ENCODE assay signal across 29 mouse cellular contexts in genomic region chr17:84478276-84478675, GRCm38 (mm10). TPM values are rescaled to one million over a fixed set of nuclear protein-coding genes. Genes with fewer than 3 reads are reported as not detected.
DNase-seq lines count a peak whose midpoint lies in the region; ATAC-seq and TF ChIP-seq lines count a peak whose summit lies in the region.
"Had no signal": no experiment of that assay in that cellular context is flagged by ENCODE, and none has a peak within 500 bp of the region (broad histone marks: within the 10 kb centered on the region; RNA-seq: fewer than 3 reads in every experiment).

No protein-coding gene starts in this region.

- no peak overlapping the region for H3K27ac ChIP-seq in hindbrain, postnatal 0 days
- H3K27ac ChIP-seq in hindbrain, embryonic 11.5 days (ENCODE audit: low read depth, low read length), result no peak overlapping the region
- H3K27ac ChIP-seq: embryonic facial prominence, embryonic 12.5 days; heart, embryonic 10.5 days; heart, embryonic 15.5 days; hindbrain, embryonic 13.5 days; limb, embryonic 13.5 days; macrophage; neural tube, embryonic 12.5 days had no signal

- WGBS in hindbrain, postnatal 0 days, result 57% methylated on average over 4 of the region's 4 CpGs
- WGBS in hindbrain, embryonic 11.5 days, result 74% methylated on average over 4 of the region's 4 CpGs

- TF ChIP-seq CTCF in hindbrain, postnatal 0 days (IDR thresholded peaks at IDR 0.05; ENCODE audit: low read depth), result no peak

- no peaks in the 10 kb centered on the region for H3K4me1 ChIP-seq in hindbrain, postnatal 0 days (ENCODE audit: insufficient read depth, low read length)
- no peaks in the 10 kb centered on the region for H3K4me1 ChIP-seq in hindbrain, embryonic 11.5 days (replicated peaks; ENCODE audit: control insufficient read depth, insufficient read depth, low read length)
- H3K4me1 ChIP-seq: embryonic facial prominence, embryonic 12.5 days; heart, embryonic 10.5 days; hindbrain, embryonic 13.5 days; limb, embryonic 13.5 days; neural tube, embryonic 12.5 days had no signal

- H3K4me2 ChIP-seq in hindbrain, postnatal 0 days (ENCODE audit: low read depth, low read length), result no peak overlapping the region
- no peak overlapping the region for H3K4me2 ChIP-seq in hindbrain, embryonic 11.5 days (replicated peaks; ENCODE audit: low read depth, low read length)
- H3K4me2 ChIP-seq: embryonic facial prominence, embryonic 12.5 days; heart, embryonic 15.5 days; hindbrain, embryonic 13.5 days; limb, embryonic 13.5 days; liver, embryonic 11.5 days; neural tube, embryonic 12.5 days had no signal

- H3K9ac ChIP-seq in hindbrain, postnatal 0 days (replicated peaks; ENCODE audit: low read length), result no peak overlapping the region
- no peak overlapping the region for H3K9ac ChIP-seq in hindbrain, embryonic 11.5 days (ENCODE audit: low read depth, low read length)
- H3K9ac ChIP-seq: embryonic facial prominence, embryonic 12.5 days; heart, embryonic 15.5 days; hindbrain, embryonic 13.5 days; limb, embryonic 13.5 days; neural tube, embryonic 12.5 days had no signal

- peak; percentile 23 to 28 for DNase-seq in cerebellum, adult 18-20 months
- no peak for DNase-seq in cerebellum, adult 11 months
- DNase-seq in hindbrain, postnatal 0 days (ENCODE audit: low spot score), result peak; percentile 17
- no peak for DNase-seq in hindbrain, embryonic 11.5 days (ENCODE audit: low spot score)
- peak; percentile 25 for DNase-seq in cerebellum, adult 9-10 months
- peak; percentile 35 to 39 for DNase-seq in cerebellum, postnatal 36 days
- no peak for DNase-seq in left cerebral cortex, postnatal 25 days (ENCODE audit: low spot score in 2 of 2)
- DNase-seq: adrenal gland, adult 8-10 months; embryo, embryonic 11 days; gastrocnemius, postnatal 10 days; heart, postnatal 36 days; kidney, adult 9 months; kidney, postnatal 10 days; right cerebral cortex, adult 18-20 months; spleen, adult 18-20 months; thymus, postnatal 25 days had no signal

- no peaks in the 10 kb centered on the region for H3K36me3 ChIP-seq in hindbrain, postnatal 0 days (ENCODE audit: insufficient read depth, low read length)
- no peaks in the 10 kb centered on the region for H3K36me3 ChIP-seq in hindbrain, embryonic 11.5 days (ENCODE audit: control insufficient read depth, insufficient read depth, low read length)
- H3K36me3 ChIP-seq: embryonic facial prominence, embryonic 12.5 days; G1E; heart, embryonic 10.5 days; heart, embryonic 15.5 days; hindbrain, embryonic 13.5 days; limb, embryonic 13.5 days; neural tube, embryonic 12.5 days had no signal

- no peak overlapping the region for H3K4me3 ChIP-seq in hindbrain, postnatal 0 days (ENCODE audit: low read length)
- H3K4me3 ChIP-seq in hindbrain, embryonic 11.5 days (ENCODE audit: low read depth, low read length), result no peak overlapping the region
- H3K4me3 ChIP-seq: embryonic facial prominence, embryonic 12.5 days; heart, embryonic 10.5 days; heart, embryonic 15.5 days; hindbrain, embryonic 13.5 days; limb, embryonic 13.5 days; myocyte; neural tube, embryonic 12.5 days had no signal

- H3K27me3 ChIP-seq in hindbrain, postnatal 0 days (ENCODE audit: insufficient read depth, low read length), result no peaks in the 10 kb centered on the region
- H3K27me3 ChIP-seq in hindbrain, embryonic 11.5 days (ENCODE audit: control insufficient read depth, insufficient read depth, low read length), result no peaks in the 10 kb centered on the region
- H3K27me3 ChIP-seq: embryonic facial prominence, embryonic 12.5 days; heart, embryonic 15.5 days; hindbrain, embryonic 13.5 days; limb, embryonic 13.5 days; neural tube, embryonic 12.5 days had no signal

- intact Hi-C loops in left cerebral cortex, postnatal 25 days (cut with DNase I), result no loop called here

- ATAC-seq in hindbrain, postnatal 0 days, result no peak
- ATAC-seq in hindbrain, embryonic 11.5 days (ENCODE audit: low FRiP score), result no peak
- ATAC-seq: intestine, postnatal 0 days; midbrain, embryonic 16.5 days had no signal

- H3K9me3 ChIP-seq in hindbrain, postnatal 0 days (ENCODE audit: low read length), result no peaks in the 10 kb centered on the region
- H3K9me3 ChIP-seq in hindbrain, embryonic 11.5 days (ENCODE audit: control insufficient read depth, low read length), result no peaks in the 10 kb centered on the region
- H3K9me3 ChIP-seq: embryonic facial prominence, embryonic 12.5 days; G1E; heart, embryonic 10.5 days; heart, embryonic 15.5 days; hindbrain, embryonic 13.5 days; limb, embryonic 13.5 days; neural tube, embryonic 12.5 days had no signal

RNA-seq across cellular contexts. Expression of gene Thada, which starts 12.3 kb away (rescaled TPM):
- total RNA-seq in hindbrain, postnatal 0 days (2014; rRNA removed), result 11.4 and 15.7 TPM in 2 replicates
- polyA plus RNA-seq in hindbrain, postnatal 0 days (2015; fragmentation: Nextera tagmentation; extraction: Ambion mirVana), result 3.2 and 3.3 TPM in 2 replicates
- polyA plus RNA-seq in hindbrain, embryonic 11.5 days (2014; fragmentation: Nextera tagmentation; extraction: Ambion mirVana), result 7.9 and 13.1 TPM in 2 replicates
- total RNA-seq in left cerebral cortex, postnatal 25 days (2021), result 10 to 100 TPM; 12.7 to 14.5 TPM

RNA-seq across cellular contexts. Expression of gene Plekhh2, which starts 33.4 kb away (rescaled TPM):
- total RNA-seq in hindbrain, postnatal 0 days (2014; rRNA removed), result 2.6 and 3.7 TPM in 2 replicates
- polyA plus RNA-seq in hindbrain, postnatal 0 days (2015; fragmentation: Nextera tagmentation; extraction: Ambion mirVana), result 1.3 and 1.6 TPM in 2 replicates
- polyA plus RNA-seq in hindbrain, embryonic 11.5 days (2014; fragmentation: Nextera tagmentation; extraction: Ambion mirVana), result 2.3 and 3.4 TPM in 2 replicates
- total RNA-seq in left cerebral cortex, postnatal 25 days (2021), result 1 to 10 TPM; 5.0 to 5.4 TPM
- total RNA-seq: megakaryocyte-erythroid progenitor cell, adult 5-6 weeks had no signal

Comparison
In these comparisons a context has a peak if more than half of its experiments do, and no peak if none do; other contexts are left out.
1. DNase-seq: peak in cerebellum, adult 18-20 months (2 of 2), hindbrain, postnatal 0 days (single experiment), cerebellum, adult 9-10 months (single experiment) and cerebellum, postnatal 36 days (2 of 2); none in cerebellum, adult 11 months (single experiment), hindbrain, embryonic 11.5 days (single experiment) and left cerebral cortex, postnatal 25 days (0 of 2).